Comparison of ENCODE assay signal across 9 mouse cellular contexts in genomic region chr12:82166101-82166571, GRCm38 (mm10). TPM values are rescaled to one million over a fixed set of nuclear protein-coding genes. Genes with fewer than 3 reads are reported as not detected.
A peak's percentile ranks its signal among the peaks of the same experiment; 100 is the strongest.
DNase-seq lines count a peak whose midpoint lies in the region; ATAC-seq lines count a peak whose summit lies in the region.
"Had no signal": no experiment of that assay in that cellular context is flagged by ENCODE, and none has a peak within 500 bp of the region (broad histone marks: within the 10 kb centered on the region; RNA-seq: fewer than 3 reads in every experiment).

No protein-coding gene starts in this region.

- no peak for ATAC-seq in forebrain, embryonic 14.5 days

- H3K9ac ChIP-seq in forebrain, embryonic 14.5 days (ENCODE audit: low read length), result peak overlapping the region; percentile 37; the same call in 1 of the 2 replicates

- H3K9me3 ChIP-seq in forebrain, embryonic 14.5 days (replicated peaks; ENCODE audit: control insufficient read depth, low read length), result no peaks in the 10 kb centered on the region

- H3K4me2 ChIP-seq in forebrain, embryonic 14.5 days (ENCODE audit: low read length), result peak overlapping the region; percentile 46

- peaks cover 16% of the 10 kb centered on the region for H3K4me1 ChIP-seq in forebrain, embryonic 14.5 days (ENCODE audit: control insufficient read depth, insufficient read depth, low read length)

- WGBS in forebrain, embryonic 14.5 days, result 10% methylated on average over 14 of the region's 14 CpGs

- no peaks in the 10 kb centered on the region for H3K27me3 ChIP-seq in forebrain, embryonic 14.5 days (replicated peaks; ENCODE audit: control insufficient read depth, insufficient read depth, low read length)

- DNase-seq in retina, postnatal 1 day, result peak; percentile 39
- DNase-seq in retina, embryonic 14.5 days (ENCODE audit: low spot score), result no peak
- peak; percentile 54 for DNase-seq in forebrain, embryonic 14.5 days (ENCODE audit: low spot score)
- peak; percentile 36 for DNase-seq in lung, postnatal 14 days
- DNase-seq in thymus, postnatal 14 days, result peak; percentile 62
- no peak for DNase-seq in layer of hippocampus, adult 9-10 months (ENCODE audit: low spot score)
- DNase-seq in layer of hippocampus, adult 18-20 months (ENCODE audit: low spot score in 2 of 2), result no peak
- no peak for DNase-seq in ovary, postnatal 10 days (ENCODE audit: low spot score)

- peak overlapping the region; percentile 36; the same call in 1 of the 2 replicates for H3K27ac ChIP-seq in forebrain, embryonic 14.5 days (ENCODE audit: low read depth, low read length)
- H3K27ac ChIP-seq: macrophage had no signal

- peak overlapping the region; percentile 8 for H3K4me3 ChIP-seq in forebrain, embryonic 14.5 days (ENCODE audit: low read depth, low read length)

- no peaks in the 10 kb centered on the region for H3K36me3 ChIP-seq in forebrain, embryonic 14.5 days (ENCODE audit: control insufficient read depth, insufficient read depth, low read length)

RNA-seq across cellular contexts. Expression of gene Sipa1l1, which starts 3.0 kb away (rescaled TPM):
- polyA plus RNA-seq in forebrain, embryonic 14.5 days (2014; fragmentation: Nextera tagmentation; extraction: Ambion mirVana), result 13.5 and 19.3 TPM in 2 replicates
- total RNA-seq in layer of hippocampus, adult 18-20 months (2021), result 100 to 1,000 TPM; 231 to 242 TPM

Comparison
In these comparisons a context has a peak if more than half of its experiments do, and no peak if none do; other contexts are left out.
1. DNase-seq: peak in retina, postnatal 1 day (single experiment), forebrain, embryonic 14.5 days (single experiment), lung, postnatal 14 days (single experiment) and thymus, postnatal 14 days (single experiment); none in retina, embryonic 14.5 days (single experiment), layer of hippocampus, adult 9-10 months (single experiment), layer of hippocampus, adult 18-20 months (0 of 2) and ovary, postnatal 10 days (single experiment).